Mouse (Mus musculus) frontal cortex, postnatal 10 days (tissue): ENCODE measurements at regions not wholly inside any gene's neighbourhood (a gene's known extent, or its start where the extent isn't known, plus 50 kb on each side); places are given as distances from the start of the nearest gene placed in this dataset.

Source experiments
- DNase-seq, 2 experiments: peaks; one replicate each; pipeline ENCODE4 v3.0.0; 2022; ENCODE audit warnings: low spot score in 2 of 2, mixed read lengths in 1 of 2

DNA sequence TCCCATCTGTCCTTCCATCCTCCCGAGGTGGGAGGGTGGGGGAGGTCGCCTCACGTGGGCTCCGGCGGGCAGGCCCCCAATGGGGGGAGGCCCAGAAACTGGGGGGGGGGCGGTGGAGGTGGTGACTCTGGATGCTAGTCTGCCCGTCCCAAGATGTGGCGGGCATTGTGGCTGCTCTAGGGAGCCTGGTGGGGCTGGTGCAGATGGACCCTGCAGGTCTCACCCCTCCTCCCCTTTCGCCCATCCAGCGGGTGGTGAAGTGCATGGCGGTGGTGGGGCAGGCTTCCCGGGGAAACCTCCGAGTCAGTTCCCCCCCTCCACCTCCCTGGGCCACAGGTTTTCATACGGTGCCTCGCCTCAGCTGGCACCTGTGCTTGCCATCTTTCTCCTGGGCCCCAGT is 88.6 kb downstream of the Inhba start:
- no peak for DNase-seq

DNA sequence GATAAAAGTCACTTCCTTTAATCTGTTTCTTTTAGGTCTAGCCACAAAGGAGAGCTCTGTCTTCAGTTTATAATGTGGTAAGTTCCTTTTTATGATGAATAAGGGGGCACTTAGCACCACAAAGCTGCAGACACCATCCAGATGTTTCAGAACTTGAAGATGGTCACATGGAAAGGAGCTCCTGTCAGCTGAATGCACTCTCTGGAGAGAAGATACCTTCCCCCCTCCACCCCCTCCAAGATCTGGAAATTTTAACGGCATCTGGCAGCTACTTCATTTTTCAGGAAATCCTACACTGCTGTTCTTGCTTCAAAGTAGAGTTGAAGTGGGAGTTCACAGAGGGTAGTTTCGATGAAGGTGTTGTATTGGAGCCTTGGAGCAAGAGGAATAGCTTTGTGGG is 103.2 kb downstream of the Inhba start:
- DNase-seq = no peak

DNA sequence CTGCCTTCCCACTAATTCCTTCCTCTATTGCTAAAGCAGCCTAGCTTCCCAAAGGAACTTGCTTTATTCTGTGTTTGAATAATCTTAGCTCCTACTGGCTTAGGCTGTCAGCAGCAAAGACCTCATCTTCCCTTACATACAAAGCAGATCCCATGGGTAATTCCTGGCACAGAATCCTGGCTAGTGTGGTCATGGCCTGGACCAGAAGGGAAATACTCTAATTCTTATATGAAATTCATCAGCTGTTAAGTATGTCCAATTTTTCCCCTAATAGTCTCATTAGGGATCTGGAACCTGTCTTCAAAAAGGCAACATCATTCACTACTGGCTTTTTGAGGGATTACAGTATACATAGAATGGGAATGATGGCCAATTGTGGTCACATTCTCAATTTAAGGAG is 135.0 kb downstream of the Inhba start:
- DNase-seq = no peak

DNA sequence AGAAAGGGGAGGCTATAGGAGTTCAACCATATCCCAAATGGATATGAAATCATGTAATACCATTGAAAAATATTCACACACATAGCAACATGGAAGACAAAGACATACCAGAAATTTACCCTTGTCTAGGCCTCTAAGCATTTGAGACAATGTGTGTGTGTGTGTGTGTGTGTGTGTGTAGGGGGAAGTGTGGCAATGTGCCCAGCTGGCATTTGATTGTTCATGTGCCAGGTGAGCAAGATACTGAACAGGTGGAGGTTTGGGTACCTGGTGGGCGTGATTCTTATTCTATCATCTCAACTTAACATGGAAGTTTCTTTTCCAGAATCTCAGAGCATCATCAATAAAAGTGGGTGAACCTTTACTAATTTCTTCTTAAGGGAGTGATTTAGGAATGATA is 143.3 kb downstream of the Inhba start:
- no peak for DNase-seq

DNA sequence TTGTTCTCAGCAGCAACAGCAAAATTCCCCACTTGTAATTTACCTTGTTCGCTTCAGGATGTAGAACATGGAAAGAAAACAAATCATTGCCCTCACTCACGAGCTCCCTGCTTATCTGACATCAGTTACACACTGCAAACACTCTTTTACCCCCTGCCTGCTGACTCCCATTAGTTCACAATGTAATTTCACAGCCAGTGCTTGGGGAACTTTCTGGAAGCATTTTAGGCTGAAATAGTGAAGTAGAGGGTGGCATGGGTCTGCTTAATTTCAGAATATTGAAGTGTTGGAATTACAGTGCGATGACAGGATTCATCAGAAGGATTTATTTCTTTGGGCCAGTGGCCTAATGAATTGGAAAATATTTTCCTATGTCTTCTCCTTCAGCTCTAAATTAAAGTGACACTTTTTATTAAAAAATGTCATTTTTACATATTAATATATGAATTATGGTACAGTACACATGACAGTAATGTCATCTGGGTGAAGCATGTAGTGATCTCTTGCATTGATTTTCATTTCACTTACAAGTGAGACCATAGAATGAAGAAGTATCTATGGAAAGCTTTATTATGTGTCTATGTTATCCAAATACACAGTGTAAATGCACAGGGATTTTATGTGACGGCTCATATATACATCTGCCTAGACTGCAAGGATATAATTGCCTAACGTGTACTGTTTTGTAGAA is 153.7 kb downstream of the Inhba start:
- no peak for DNase-seq

DNA sequence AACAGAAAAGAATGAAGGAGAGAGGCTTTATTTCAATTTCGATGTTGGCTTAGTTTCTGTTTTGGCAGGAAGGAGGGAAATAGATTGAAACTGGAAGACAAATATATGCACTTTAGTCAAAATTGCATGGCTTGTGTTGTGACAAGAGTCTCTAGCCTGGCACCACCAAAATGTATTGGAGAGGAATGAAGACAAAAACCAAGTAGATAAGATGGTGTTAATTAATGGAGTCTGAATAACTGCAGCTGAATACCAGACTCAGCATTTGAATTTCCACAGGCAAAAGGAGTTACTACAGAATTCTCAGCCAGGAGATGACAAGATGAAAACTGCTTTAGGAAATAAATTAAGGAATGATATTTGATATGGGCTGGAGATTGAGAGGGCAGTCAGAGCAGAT is 185.0 kb downstream of the Inhba start:
- no peak for DNase-seq

DNA sequence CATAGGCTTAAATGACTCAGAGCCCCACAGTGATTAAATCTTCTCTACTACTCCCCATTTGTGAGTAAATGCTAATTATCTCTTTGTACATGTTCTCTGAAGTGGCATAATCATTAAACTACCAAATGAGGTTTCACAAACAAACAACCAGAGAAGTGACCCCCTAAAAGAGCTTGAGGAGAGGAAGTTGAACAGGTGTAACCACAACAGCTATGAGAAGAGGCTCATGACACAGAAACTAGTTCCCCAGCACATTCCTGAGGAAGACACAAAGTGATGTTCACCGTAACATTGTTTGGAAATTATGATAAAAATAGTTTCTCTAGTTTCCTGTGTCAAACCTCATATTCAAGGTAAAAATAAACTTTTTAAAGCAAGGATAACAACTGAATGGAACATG is 188.4 kb downstream of the Inhba start:
- DNase-seq = no peak

DNA sequence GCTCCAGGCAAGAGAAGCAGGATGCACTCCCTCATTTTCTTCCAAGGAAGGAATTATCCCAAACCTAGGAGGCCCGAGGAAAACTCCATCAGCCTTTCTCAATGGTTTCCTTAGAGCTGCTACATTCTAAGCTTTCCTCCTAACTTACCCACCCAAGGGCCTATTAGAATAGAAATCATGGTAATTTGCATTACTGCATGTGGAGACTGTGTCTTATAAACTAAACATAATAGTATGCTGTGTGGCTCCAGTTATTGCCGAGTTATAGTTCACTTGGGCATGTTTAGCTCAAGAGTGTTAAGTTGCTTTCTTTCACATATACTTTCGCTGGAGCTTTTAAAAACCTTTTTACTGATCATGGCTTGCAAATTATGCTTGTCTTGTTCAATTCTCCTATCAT is 191.5 kb downstream of the Inhba start:
- no peak for DNase-seq

DNA sequence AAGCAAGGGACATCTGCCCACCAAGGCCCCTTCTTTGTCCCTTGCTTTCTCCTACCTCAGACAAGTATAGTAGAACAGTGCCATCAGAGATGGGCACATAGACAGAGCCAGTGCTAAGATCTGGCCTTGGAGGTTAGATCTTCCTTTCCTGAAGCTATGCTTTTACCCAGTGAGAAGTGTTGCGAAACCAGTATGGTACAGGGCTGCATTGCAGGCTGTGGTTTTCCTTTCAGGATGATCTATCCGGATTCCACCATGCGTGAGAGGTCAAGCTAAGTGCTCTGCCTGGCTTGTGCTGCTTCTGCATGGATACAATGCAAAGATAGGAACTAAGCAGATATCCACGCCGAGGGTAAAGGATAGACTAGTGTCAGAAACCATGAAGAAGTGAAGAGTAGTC is 192.4 kb downstream of the Inhba start:
- DNase-seq = no peak

DNA sequence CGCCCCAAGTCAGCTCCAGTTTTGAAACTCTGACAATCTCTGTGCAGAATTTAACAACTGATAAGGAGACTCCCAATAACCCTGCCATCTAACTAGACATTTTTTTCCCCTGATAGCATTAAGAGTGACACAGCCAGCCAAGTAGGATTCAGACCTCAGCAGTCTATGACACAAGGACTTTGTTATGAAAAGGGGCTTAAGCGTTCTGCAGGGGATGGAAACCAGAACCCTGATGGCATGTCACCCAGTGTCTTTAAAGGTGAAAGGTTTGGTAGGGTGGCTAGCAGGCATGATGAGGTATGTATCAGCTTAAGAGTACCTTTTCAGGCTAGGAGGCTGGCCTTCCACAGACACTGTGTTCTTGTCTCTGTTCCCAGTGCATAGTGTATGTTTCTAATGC is 199.8 kb downstream of the Inhba start:
- no peak for DNase-seq

DNA sequence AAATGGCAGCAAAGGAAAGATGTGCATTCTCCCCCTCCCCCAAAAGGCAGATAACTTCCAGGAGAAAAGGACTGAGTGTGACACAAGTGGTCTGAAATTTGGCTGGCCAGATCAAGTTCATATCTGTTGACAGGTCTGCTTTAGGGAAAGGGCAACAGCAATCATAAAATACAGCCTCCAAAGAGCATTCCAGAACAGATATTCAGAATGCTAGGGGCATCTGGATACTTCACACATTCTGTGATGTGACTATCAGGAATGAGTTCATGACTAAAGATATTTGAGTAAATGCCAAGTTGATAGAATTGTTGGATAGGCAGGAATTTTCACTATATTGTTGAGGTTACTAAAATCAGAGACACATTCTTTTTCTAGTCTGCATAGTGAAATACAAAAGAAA is 208.2 kb downstream of the Inhba start:
- DNase-seq = no peak

DNA sequence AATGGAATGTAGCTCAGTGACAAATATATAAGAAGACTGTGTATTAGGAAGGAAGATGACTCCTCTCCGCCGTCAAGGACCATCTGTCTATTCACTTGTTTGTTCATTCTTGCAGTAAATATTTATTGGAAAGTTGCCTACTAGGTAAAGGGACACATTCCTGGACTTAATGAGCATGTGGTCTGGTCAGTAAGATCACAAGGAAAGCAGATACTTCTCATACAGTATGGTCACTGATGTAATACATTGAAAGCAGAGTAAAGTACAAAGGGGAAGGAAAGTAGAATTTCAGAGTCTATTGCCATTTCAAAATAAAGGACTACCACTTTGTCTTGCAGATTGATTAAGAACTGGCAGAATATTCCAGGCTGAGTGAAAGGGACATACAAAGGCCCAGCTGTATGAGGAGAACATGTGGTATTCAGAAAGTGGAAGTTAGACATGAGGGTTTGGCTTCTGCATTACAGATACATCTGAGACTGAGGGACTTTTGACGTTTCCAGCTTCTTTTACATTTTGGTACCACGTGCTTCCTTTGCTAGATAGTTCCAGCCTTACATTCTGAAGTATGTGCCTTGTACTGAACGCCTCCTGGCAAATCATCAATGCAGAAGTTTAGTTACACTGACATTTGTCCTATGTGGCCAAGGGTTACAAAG is 211.4 kb downstream of the Inhba start:
- DNase-seq = no peak

DNA sequence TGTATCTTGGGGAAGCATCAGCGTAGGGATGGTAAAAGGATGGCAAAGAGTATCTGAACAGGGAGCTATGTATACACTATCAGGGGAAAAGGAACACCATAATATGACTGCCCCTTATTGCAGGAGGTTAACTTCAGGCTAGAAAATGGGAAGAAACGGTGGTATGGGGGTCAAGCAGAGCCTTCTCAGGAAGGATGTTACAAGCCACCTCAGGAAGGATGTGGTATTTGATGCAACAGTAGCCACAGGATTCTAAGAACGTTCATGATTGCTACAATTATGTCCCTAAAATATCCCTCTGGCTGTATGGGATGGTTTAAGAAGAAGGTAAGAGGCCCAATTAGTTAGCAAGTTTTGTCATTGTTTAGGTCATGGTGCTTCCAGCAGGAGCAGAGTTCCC is 249.5 kb downstream of the Inhba start:
- no peak for DNase-seq

DNA sequence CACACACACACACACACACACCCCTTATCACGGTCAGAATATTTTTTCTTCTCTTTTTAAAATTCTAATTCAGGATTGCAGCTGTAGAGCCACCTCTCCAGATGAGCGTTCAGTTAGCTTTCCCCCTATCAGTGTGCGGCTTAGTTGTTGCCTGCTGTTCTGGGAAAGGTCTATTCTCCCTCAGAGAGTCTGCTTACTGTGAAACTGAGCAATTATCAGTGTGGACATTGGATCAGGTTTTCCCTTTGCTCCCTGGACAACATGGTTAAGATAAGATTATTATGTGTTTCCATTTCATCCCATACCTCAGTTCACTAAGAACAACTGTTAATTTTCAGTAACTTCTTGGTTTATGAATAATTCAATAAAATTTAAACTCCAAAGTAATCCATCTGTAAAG is 268.3 kb downstream of the Inhba start:
- DNase-seq = no peak

DNA sequence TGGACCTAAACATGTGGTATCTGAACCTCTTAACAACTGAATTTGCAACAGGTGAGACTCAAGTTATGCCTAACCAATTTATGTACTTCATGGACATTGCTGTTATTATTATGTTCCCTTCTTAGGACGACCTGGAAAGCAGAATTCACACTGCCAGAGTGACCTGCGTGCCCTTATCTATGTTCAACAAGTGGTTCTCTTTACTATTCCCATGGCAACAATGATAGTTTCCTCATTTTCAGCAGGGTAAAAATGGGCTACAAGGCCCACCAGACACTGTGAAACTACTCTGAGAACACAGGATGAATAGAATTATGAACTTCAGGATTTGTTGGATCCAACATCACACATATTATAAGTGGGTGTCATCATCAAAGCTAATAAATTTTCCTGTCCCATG is 269.1 kb downstream of the Inhba start:
- DNase-seq = no peak

DNA sequence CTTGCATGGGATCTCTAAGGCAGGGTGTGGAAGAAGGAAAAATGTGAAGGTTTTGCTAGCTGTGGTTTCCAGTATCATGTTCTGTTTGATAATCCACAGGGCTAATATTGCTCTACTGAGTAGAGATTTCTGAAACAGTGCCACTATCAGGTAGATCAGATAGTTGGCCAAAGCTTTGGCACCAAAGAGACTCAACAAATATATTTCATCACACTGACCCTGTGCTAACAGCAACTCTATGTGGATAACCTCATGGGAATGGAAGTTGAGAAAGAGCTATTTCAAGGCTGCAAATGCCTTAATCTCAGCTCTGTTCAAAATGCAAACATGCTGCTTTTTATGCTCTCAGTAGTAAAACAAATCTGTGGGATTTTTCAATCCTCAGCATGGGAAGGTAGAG is 270.1 kb downstream of the Inhba start:
- no peak for DNase-seq

DNA sequence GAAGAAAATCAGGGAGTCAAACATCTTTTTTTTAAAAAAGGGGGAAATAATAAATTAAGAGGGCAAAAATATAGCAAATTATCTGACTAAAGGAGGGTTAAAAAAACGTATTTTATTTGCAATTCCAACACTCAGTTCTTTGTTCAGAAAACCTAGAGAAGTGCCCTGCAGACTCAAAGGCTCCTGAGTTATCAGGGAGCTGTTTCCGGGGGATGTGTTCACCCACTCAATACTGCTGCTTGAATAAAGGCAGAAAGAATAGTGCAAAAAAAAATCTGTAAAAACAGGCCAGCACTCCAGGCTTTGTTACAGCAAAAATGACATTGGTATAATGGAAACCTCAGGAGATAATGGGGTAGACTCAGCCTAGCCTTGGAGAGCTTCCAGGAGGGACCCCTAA is 270.6 kb downstream of the Inhba start:
- no peak for DNase-seq

DNA sequence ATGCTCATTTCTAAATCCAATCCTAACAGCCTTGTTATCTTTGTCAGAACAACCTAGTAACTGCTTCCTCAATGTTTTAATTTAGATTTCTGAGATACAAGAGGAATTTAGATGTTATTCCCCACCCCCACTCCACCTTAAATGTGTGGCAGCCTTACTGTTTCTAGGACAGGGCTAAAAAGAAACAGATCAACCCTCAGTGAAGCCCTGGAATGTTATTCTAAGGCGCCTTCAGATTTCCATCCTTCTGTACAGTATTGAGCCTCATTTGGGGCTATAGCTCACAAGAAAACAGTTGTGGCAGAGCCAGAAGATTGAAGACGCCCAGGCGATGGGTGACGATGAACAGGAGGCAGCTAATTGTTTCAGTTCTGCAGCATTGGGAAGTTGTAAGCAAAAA is 271.7 kb downstream of the Inhba start:
- DNase-seq = no peak

DNA sequence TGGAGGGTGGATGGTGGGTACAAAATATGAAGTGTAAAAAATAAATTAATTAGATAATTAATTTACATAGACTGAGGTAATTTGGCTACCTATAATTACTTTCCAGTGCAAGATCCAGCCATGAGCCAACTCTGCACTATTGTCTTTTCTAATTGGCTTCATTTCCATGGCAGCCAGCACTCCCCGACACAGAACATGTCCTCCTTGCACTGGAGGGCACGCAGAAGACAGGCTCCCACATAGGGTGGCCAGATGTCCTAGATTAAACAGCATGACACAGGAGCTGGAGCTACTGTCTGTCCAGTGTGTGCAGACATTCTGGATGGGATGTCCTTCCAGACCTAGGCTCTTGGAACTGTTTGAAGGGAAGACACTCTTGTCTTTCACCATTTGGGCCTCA is 278.0 kb downstream of the Inhba start:
- DNase-seq = no peak

DNA sequence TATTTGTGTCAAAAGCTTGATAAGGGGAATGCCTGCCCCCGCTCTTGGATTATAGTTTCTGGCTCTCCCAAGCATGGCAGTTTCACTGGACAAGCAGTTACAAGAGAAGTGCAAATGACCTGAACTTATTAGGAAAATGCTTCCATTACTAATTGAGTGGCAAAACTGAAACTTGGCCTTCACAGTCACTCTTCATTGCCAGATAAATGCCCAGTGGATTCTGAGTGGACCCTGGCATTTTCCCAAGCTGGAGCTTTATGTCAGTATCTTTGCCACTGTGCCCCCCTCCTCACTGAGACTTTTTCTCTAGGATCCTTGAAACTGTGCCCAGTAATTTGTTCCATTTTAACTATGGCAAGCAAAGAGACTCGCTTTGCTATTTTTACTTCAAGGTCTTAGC is 279.1 kb downstream of the Inhba start:
- peak in 1 of 2 experiments; percentile 13 for DNase-seq

DNA sequence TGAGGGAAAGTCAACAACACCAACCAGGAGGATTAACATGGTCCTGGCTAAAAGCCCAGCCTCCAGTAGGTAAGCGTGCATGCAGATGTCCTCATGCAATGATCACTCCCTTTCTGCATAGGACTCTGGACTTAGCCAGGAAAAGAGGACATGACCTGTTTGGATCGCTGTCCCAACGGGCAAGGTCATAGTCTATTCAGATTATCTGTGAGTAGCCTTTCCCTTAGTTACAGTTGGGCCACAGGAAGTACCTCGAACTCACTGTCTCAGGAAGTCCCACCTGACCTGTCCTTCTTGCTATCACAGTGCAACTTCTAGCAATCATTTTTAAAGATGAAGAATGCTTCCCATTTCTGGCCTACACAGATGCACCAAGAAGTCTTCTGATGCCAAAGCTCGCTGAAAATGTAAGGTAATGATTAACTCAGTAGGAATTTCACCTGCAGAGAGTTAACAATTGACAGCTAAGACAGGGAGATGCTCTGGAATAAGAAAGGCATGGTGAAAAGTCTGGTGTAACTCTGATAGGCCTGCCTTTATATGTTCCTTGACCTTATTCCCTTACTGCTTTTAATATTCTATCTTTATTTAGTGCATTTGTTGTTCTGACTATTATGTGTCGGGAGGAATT is 280.1 kb downstream of the Inhba start:
- DNase-seq = no peak

DNA sequence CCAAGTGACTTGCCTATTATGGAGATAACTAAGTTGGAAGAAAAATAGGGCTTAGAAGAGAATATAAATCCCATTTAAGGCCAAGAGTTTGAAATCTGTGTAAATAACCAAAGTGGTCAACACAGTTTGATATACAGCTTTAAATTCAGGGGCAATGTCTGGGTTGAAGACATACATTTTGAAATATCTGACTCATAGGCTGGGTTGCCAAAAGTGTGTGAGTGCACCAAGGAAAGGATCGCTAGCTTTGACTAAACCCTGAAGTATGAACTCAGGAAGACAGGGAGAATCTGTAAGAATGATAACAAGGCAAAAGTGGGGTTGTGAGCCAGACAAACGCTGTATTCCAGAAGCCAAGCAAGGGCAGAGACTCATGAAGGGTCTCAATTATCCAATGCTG is 288.1 kb downstream of the Inhba start:
- no peak for DNase-seq

DNA sequence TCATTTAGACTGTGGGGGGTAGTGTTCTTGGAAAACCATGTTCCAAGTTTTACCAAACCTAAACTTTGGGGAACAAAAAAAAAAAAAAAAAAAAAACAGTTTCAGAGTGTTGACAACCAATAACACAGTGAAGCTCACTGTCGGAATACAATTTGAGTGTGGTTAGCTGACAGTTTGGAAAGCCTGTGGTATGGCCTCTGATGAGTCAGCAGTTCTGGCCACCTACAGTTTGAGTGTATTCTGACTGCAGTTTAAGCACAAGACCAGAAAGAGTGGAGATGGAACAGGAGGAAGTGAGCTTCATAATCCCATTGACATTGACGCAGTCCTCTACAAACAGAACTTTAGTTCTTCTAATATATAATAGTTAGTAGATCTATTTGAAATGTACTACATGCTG is 303.0 kb downstream of the Inhba start:
- no peak for DNase-seq

DNA sequence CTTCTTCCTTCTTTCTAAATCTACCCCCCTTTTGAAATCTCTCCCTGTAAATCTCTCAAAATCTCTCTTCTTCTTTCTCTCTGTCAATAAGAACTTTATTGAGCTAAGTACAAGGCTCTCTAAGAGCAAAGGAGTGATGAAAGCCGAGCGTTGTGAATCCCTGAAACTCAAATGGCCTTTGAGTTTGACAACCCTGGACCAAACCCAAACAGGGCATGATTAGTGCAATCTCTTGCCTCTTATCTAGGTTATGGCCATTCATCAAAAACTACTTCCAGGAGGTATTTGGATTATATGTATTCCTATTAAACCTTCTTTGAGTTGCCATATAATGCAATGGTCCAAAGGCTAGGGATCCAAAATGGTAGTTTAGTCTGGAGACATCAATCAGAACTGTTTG is 304.0 kb downstream of the Inhba start:
- DNase-seq = no peak
